Mouse (Mus musculus): ENCODE results near the gene Lpp. TPM values are rescaled to one million over a fixed set of nuclear protein-coding genes. Genes with fewer than 3 reads are reported as not detected.

Lpp gene
- polyA plus RNA-seq, 1 experiment from 2014 or later = 10.9 TPM

GRCm38 (mm10) chr16:24558458-24558857 is 165.2 kb downstream of the Lpp start:
- Histone ChIP-seq H3K4me1 (ENCODE audit: control insufficient read depth, insufficient read depth, low read depth, low read length) (no peaks in the 10 kb centered on the region), H3K27ac (ENCODE audit: low read depth, low read length) (no peak overlapping the region), H3K27me3 (replicated peaks; ENCODE audit: control insufficient read depth, insufficient read depth, low read length) (no peaks in the 10 kb centered on the region), H3K4me2 (ENCODE audit: low read length) (no peak overlapping the region), H3K4me3 (ENCODE audit: low read length) (no peak overlapping the region), H3K36me3 (ENCODE audit: control insufficient read depth, insufficient read depth, low read length) (no peaks in the 10 kb centered on the region), H3K9me3 (ENCODE audit: control insufficient read depth, low read length) (no peaks in the 10 kb centered on the region), H3K9ac (ENCODE audit: low read depth, low read length) (no peak overlapping the region)
- WGBS = 91% methylated on average over 4 of the region's 4 CpGs
- no peak for ATAC-seq

DNA sequence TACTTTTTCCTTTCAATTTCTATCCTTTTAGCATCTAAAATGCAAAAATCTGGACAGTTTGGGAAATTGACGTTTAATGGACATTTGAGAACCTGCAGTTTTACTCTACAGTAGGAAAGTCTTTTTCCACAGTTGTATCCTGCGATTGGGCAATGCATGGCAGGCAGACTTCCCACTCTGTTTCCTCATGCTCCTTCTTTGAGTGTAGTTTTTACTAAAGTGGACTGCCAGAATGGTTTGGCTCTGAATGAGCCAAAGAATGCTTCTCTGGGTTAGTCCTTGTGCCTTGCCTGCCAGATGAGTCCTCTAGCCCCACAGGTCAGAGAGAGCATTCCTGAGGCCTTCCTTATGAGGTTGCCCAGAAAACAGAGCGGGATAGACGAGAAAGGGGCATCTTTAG is 166.5 kb downstream of the Lpp start:
- no peak overlapping the region for H3K27ac ChIP-seq (ENCODE audit: low read depth, low read length)
- 94% methylated on average over 4 of the region's 4 CpGs for WGBS
- no peak for ATAC-seq

DNA sequence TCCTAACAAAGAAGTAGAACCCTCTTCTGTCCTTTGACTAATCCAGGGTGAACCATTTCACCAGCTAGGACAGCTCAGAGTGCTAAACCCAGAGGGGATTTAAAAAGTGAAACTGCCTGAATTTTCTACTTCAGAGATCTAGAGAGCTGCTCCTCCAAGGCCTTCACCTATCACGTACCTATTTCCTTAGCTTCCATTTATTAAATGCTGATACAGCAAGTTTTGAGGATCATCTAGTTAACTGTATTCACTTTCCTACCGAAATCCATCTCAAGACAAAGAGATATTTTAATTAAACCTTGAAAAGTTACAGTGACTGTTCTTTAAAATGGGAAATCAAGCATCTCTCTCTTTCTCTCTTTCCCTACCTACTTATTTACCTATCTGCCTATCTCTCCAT is 167.7 kb downstream of the Lpp start:
- Histone ChIP-seq H3K9me3 (ENCODE audit: control insufficient read depth, low read length) (no peaks in the 10 kb centered on the region), H3K4me2 (ENCODE audit: low read length) (no peak overlapping the region), H3K4me1 (ENCODE audit: control insufficient read depth, insufficient read depth, low read depth, low read length) (no peaks in the 10 kb centered on the region), H3K27ac (ENCODE audit: low read depth, low read length) (no peak overlapping the region), H3K9ac (ENCODE audit: low read depth, low read length) (no peak overlapping the region), H3K27me3 (replicated peaks; ENCODE audit: control insufficient read depth, insufficient read depth, low read length) (no peaks in the 10 kb centered on the region), H3K36me3 (ENCODE audit: control insufficient read depth, insufficient read depth, low read length) (no peaks in the 10 kb centered on the region), H3K4me3 (ENCODE audit: low read length) (no peak overlapping the region)
- ATAC-seq = no peak
- 94% methylated on average over 2 of the region's 2 CpGs for WGBS

More for the DNA sequence above, 166.5 kb downstream of the Lpp start:
- H3K4me2 ChIP-seq (ENCODE audit: low read length) = no peak overlapping the region
- no peaks in the 10 kb centered on the region for H3K9me3 ChIP-seq (ENCODE audit: control insufficient read depth, low read length)
- H3K27me3 ChIP-seq (replicated peaks; ENCODE audit: control insufficient read depth, insufficient read depth, low read length) = no peaks in the 10 kb centered on the region
- no peaks in the 10 kb centered on the region for H3K36me3 ChIP-seq (ENCODE audit: control insufficient read depth, insufficient read depth, low read length)
- no peak overlapping the region for H3K4me3 ChIP-seq (ENCODE audit: low read length)
- no peaks in the 10 kb centered on the region for H3K4me1 ChIP-seq (ENCODE audit: control insufficient read depth, insufficient read depth, low read depth, low read length)
- no peak overlapping the region for H3K9ac ChIP-seq (ENCODE audit: low read depth, low read length)

DNA sequence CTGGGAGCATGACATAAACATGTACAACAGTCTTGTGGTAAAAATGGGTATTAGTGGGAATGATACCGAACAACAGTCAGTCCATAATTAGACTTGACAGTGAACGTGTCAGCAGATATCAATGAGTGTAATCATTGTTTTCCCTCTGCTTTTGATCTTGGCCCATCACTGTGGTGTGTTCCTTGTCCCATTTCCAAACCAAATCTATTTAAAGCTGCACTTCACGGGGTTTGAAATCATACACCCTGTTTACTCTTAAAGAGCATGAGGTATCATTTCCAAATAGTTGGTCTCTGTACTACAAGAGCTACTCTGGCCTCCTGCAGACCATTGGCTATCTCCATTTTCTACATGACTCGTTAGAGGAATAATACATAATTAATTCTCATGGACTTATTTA is 168.3 kb downstream of the Lpp start:
- 86% methylated on average over 4 of the region's 4 CpGs for WGBS
- Histone ChIP-seq H3K9me3 (ENCODE audit: control insufficient read depth, low read length) (no peaks in the 10 kb centered on the region), H3K27ac (ENCODE audit: low read depth, low read length) (no peak overlapping the region), H3K9ac (ENCODE audit: low read depth, low read length) (no peak overlapping the region), H3K4me3 (ENCODE audit: low read length) (no peak overlapping the region), H3K4me2 (ENCODE audit: low read length) (no peak overlapping the region), H3K27me3 (replicated peaks; ENCODE audit: control insufficient read depth, insufficient read depth, low read length) (no peaks in the 10 kb centered on the region), H3K36me3 (ENCODE audit: control insufficient read depth, insufficient read depth, low read length) (no peaks in the 10 kb centered on the region), H3K4me1 (ENCODE audit: control insufficient read depth, insufficient read depth, low read depth, low read length) (no peaks in the 10 kb centered on the region)
- ATAC-seq = no peak

DNA sequence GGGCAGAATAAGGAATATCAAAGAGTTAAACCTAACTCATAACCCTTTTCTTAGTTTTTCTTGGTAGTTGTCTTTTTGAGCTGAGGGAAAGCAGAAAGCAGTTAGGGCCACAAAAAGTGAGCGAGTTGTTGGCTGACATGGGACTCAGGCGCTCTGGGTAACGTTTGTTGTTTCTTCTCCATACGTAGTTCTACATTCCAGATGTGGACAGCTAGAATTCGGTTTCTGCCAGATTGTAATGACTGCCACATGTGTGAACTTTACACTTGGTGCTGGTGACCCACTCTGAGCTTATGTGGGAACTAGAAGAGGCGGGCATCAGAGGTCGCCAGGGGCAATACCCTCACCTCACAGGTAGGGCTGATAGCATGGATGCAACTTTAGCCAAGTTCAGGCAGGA is 172.0 kb downstream of the Lpp start:
- no peak overlapping the region for H3K4me3 ChIP-seq (ENCODE audit: low read length)
- H3K36me3 ChIP-seq (ENCODE audit: control insufficient read depth, insufficient read depth, low read length) = no peaks in the 10 kb centered on the region
- no peak for ATAC-seq
- no peaks in the 10 kb centered on the region for H3K27me3 ChIP-seq (replicated peaks; ENCODE audit: control insufficient read depth, insufficient read depth, low read length)
- no peak overlapping the region for H3K4me2 ChIP-seq (ENCODE audit: low read length)
- no peaks in the 10 kb centered on the region for H3K4me1 ChIP-seq (ENCODE audit: control insufficient read depth, insufficient read depth, low read depth, low read length)
- H3K9ac ChIP-seq (ENCODE audit: low read depth, low read length) = no peak overlapping the region
- no peak overlapping the region for H3K27ac ChIP-seq (ENCODE audit: low read depth, low read length)
- WGBS = 87% methylated on average over 7 of the region's 7 CpGs
- H3K9me3 ChIP-seq (ENCODE audit: control insufficient read depth, low read length) = no peaks in the 10 kb centered on the region

DNA sequence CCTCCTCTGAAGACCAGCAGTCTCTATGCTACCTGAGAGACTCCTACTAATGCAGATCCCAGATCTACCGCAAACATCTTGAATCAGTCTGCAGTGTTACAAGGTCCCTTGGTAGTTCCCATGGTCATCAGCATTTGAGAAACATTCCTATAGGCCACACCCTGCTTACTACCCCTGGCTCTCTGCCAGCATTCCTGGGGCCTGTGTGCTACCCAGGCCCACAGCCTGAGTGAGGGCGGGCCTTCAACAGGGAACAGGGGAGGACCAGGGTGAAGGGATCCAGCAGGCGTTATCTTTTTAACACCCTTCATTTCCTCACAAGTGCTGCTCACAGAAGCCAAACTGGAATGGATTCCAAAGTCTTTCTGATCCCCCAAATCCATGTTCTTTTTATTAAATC is 173.0 kb downstream of the Lpp start:
- Histone ChIP-seq H3K4me3 (ENCODE audit: low read length) (no peak overlapping the region), H3K9ac (ENCODE audit: low read depth, low read length) (no peak overlapping the region), H3K27ac (ENCODE audit: low read depth, low read length) (no peak overlapping the region), H3K27me3 (replicated peaks; ENCODE audit: control insufficient read depth, insufficient read depth, low read length) (no peaks in the 10 kb centered on the region), H3K4me2 (ENCODE audit: low read length) (no peak overlapping the region), H3K4me1 (ENCODE audit: control insufficient read depth, insufficient read depth, low read depth, low read length) (no peaks in the 10 kb centered on the region), H3K36me3 (ENCODE audit: control insufficient read depth, insufficient read depth, low read length) (no peaks in the 10 kb centered on the region), H3K9me3 (ENCODE audit: control insufficient read depth, low read length) (no peaks in the 10 kb centered on the region)
- 74% methylated on average over 3 of the region's 3 CpGs for WGBS
- no peak for ATAC-seq

GRCm38 (mm10) chr16:24567562-24567961 is 174.3 kb downstream of the Lpp start:
- Histone ChIP-seq H3K27ac (ENCODE audit: low read depth, low read length) (no peak overlapping the region), H3K9me3 (ENCODE audit: control insufficient read depth, low read length) (no peaks in the 10 kb centered on the region), H3K4me2 (ENCODE audit: low read length) (no peak overlapping the region), H3K27me3 (replicated peaks; ENCODE audit: control insufficient read depth, insufficient read depth, low read length) (no peaks in the 10 kb centered on the region), H3K36me3 (ENCODE audit: control insufficient read depth, insufficient read depth, low read length) (no peaks in the 10 kb centered on the region), H3K4me3 (ENCODE audit: low read length) (no peak overlapping the region), H3K4me1 (ENCODE audit: control insufficient read depth, insufficient read depth, low read depth, low read length) (no peaks in the 10 kb centered on the region), H3K9ac (ENCODE audit: low read depth, low read length) (no peak overlapping the region)
- WGBS = 87% methylated on average over 3 of the region's 3 CpGs
- ATAC-seq = no peak

DNA sequence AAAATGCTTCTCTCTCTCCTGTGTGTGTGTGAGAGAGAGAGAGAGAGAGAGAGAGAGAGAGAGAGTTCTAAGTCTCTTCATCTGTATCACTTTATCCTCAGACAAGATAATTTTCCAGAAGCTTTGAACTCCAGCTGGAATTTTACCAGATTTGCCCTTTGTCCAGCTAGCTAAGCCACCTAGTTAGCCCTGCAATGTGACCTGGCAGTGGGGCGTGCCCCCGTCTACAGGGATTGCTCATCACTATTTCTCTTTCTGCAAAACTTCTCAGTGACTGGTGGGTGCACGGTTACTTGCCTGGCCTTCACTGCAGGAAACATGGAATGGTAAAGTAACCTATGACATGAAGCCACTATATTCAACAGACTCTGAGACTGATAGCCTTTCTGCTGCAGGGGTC is 174.8 kb downstream of the Lpp start:
- Histone ChIP-seq H3K9ac (ENCODE audit: low read depth, low read length) (no peak overlapping the region), H3K4me2 (ENCODE audit: low read length) (no peak overlapping the region), H3K4me3 (ENCODE audit: low read length) (no peak overlapping the region), H3K9me3 (ENCODE audit: control insufficient read depth, low read length) (no peaks in the 10 kb centered on the region), H3K36me3 (ENCODE audit: control insufficient read depth, insufficient read depth, low read length) (no peaks in the 10 kb centered on the region), H3K27ac (ENCODE audit: low read depth, low read length) (no peak overlapping the region), H3K27me3 (replicated peaks; ENCODE audit: control insufficient read depth, insufficient read depth, low read length) (no peaks in the 10 kb centered on the region), H3K4me1 (ENCODE audit: control insufficient read depth, insufficient read depth, low read depth, low read length) (no peaks in the 10 kb centered on the region)
- 76% methylated on average over 3 of the region's 3 CpGs for WGBS
- no peak for ATAC-seq

GRCm38 (mm10) chr16:24569681-24570080 is 176.4 kb downstream of the Lpp start:
- peak; percentile 74; the same call in 1 of the 2 replicates for ATAC-seq
- Histone ChIP-seq H3K27me3 (replicated peaks; ENCODE audit: control insufficient read depth, insufficient read depth, low read length) (no peaks in the 10 kb centered on the region), H3K27ac (ENCODE audit: low read depth, low read length) (no peak overlapping the region), H3K9me3 (ENCODE audit: control insufficient read depth, low read length) (no peaks in the 10 kb centered on the region), H3K4me2 (ENCODE audit: low read length) (no peak overlapping the region), H3K36me3 (ENCODE audit: control insufficient read depth, insufficient read depth, low read length) (no peaks in the 10 kb centered on the region), H3K4me1 (ENCODE audit: control insufficient read depth, insufficient read depth, low read depth, low read length) (no peaks in the 10 kb centered on the region), H3K4me3 (ENCODE audit: low read length) (no peak overlapping the region), H3K9ac (ENCODE audit: low read depth, low read length) (no peak overlapping the region)
- 63% methylated on average over 5 of the region's 5 CpGs for WGBS

DNA sequence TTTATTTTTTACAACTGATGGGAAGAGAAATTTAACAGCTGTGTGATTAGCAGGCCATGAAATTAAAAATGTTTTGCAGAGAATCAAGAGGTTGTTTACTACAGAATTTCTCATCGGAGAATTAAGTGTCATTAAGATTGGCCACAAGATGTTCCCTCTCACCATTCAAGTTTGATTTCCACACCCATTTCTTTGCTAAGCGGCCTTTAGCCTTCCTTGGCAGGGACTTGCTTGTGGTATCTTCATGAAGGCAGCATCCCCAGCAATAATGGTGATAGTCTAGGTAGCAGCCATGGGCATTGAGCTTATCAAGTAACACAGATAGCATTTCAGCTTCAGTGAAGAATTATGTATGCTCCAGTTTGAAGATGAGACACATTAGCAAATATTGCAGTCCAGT is 183.7 kb downstream of the Lpp start:
- Histone ChIP-seq H3K4me1 (ENCODE audit: control insufficient read depth, insufficient read depth, low read depth, low read length) (no peaks in the 10 kb centered on the region), H3K4me3 (ENCODE audit: low read length) (no peak overlapping the region), H3K4me2 (ENCODE audit: low read length) (no peak overlapping the region), H3K27ac (ENCODE audit: low read depth, low read length) (no peak overlapping the region), H3K27me3 (replicated peaks; ENCODE audit: control insufficient read depth, insufficient read depth, low read length) (no peaks in the 10 kb centered on the region), H3K9ac (ENCODE audit: low read depth, low read length) (no peak overlapping the region), H3K36me3 (ENCODE audit: control insufficient read depth, insufficient read depth, low read length) (no peaks in the 10 kb centered on the region), H3K9me3 (ENCODE audit: control insufficient read depth, low read length) (no peaks in the 10 kb centered on the region)
- 85% methylated on average over 2 of the region's 2 CpGs for WGBS
- ATAC-seq = no peak
